Mouse (Mus musculus) cortical plate, adult 2 months (tissue): ENCODE measurements at regions not wholly inside any gene's neighbourhood (a gene's known extent, or its start where the extent isn't known, plus 50 kb on each side); places are given as distances from the start of the nearest gene placed in this dataset.
A peak's percentile ranks its signal among the peaks of the same experiment; 100 is the strongest.

Experiments
- H3K27ac ChIP-seq: fragments of 200-500 bp; 2 replicates; pipeline ENCODE4 v1.5.1; 2012; ENCODE audit warnings: low read length, control low read depth, inconsistent platforms; ENCODE audit not compliant: insufficient read depth
- H3K4me1 ChIP-seq: fragments of 200-500 bp; 2 replicates; pipeline ENCODE4 v1.6.1; 2011; ENCODE audit warnings: low read length; ENCODE audit not compliant: control insufficient read depth, insufficient read depth
- H3K4me3 ChIP-seq: fragments of 200-500 bp; 2 replicates; pipeline ENCODE4 v1.5.1; 2011; ENCODE audit warnings: mild to moderate bottlenecking, low read length, control low read depth; ENCODE audit not compliant: insufficient read depth
- CTCF ChIP-seq: fragments of 200-500 bp; IDR thresholded peaks from 2 replicates; pipeline ENCODE4 v1.5.1; 2011; ENCODE audit warnings: mild to moderate bottlenecking, control low read depth, low read length; ENCODE audit not compliant: insufficient read depth; ENCODE audit errors: extremely low read depth
- POLR2A ChIP-seq: fragments of 200-500 bp; IDR thresholded peaks from 2 replicates; pipeline ENCODE4 v1.6.1; 2011; ENCODE audit warnings: mild to moderate bottlenecking, low read length, control low read depth; ENCODE audit not compliant: insufficient read depth; ENCODE audit errors: extremely low read depth

- TF ChIP-seq POLR2A (no peak), CTCF (no peak)
- H3K27ac ChIP-seq: no peak overlapping the region
Measured at GRCm38 (mm10) chr8:11977121-11977520, 136.8 kb downstream of the Tex29 start.

GRCm38 (mm10) chr8:11979056-11979455 lies 138.8 kb downstream of the Tex29 start:
- H3K27ac ChIP-seq: no peak overlapping the region
- no peak overlapping the region for H3K4me3 ChIP-seq
- TF ChIP-seq POLR2A (no peak), CTCF (no peak)
- H3K4me1 ChIP-seq: no peaks in the 10 kb centered on the region

More at GRCm38 (mm10) chr8:11977121-11977520, 136.8 kb downstream of the Tex29 start:
- no peak overlapping the region for H3K4me3 ChIP-seq
- H3K4me1 ChIP-seq: no peaks in the 10 kb centered on the region

GRCm38 (mm10) chr8:11981458-11981857 lies 141.2 kb downstream of the Tex29 start:
- Histone ChIP-seq H3K4me3 (no peak overlapping the region), H3K4me1 (no peaks in the 10 kb centered on the region), H3K27ac (no peak overlapping the region)
- TF ChIP-seq CTCF (peak; percentile 35; the same call in 1 of the 2 replicates), POLR2A (no peak)

- Histone ChIP-seq H3K27ac (no peak overlapping the region), H3K4me3 (no peak overlapping the region), H3K4me1 (no peaks in the 10 kb centered on the region)
- TF ChIP-seq CTCF: no peak
- no peak for TF ChIP-seq POLR2A
Measured at GRCm38 (mm10) chr8:11990024-11990423, 149.8 kb downstream of the Tex29 start.

GRCm38 (mm10) chr8:11999736-12000458 lies 159.6 kb downstream of the Tex29 start:
- Histone ChIP-seq H3K4me3 (no peak overlapping the region), H3K27ac (no peak overlapping the region), H3K4me1 (no peaks in the 10 kb centered on the region)
- TF ChIP-seq CTCF: peak; percentile 92
- TF ChIP-seq POLR2A: no peak

- Histone ChIP-seq H3K4me3 (no peak overlapping the region), H3K27ac (no peak overlapping the region), H3K4me1 (no peaks in the 10 kb centered on the region)
- no peak for TF ChIP-seq POLR2A
Measured at GRCm38 (mm10) chr8:12000459-12000789, 160.2 kb downstream of the Tex29 start.

GRCm38 (mm10) chr8:12004241-12004640 lies 164.0 kb downstream of the Tex29 start:
- Histone ChIP-seq H3K4me3 (no peak overlapping the region), H3K4me1 (no peaks in the 10 kb centered on the region), H3K27ac (no peak overlapping the region)
- no peak for TF ChIP-seq CTCF
- TF ChIP-seq POLR2A: no peak

- Histone ChIP-seq H3K4me1 (no peaks in the 10 kb centered on the region), H3K27ac (no peak overlapping the region), H3K4me3 (no peak overlapping the region)
- TF ChIP-seq POLR2A (no peak), CTCF (no peak)
Measured at GRCm38 (mm10) chr8:12012769-12013168, 172.5 kb downstream of the Tex29 start.

- Histone ChIP-seq H3K4me3 (no peak overlapping the region), H3K4me1 (no peaks in the 10 kb centered on the region), H3K27ac (no peak overlapping the region)
- TF ChIP-seq CTCF (no peak), POLR2A (no peak)
Measured at GRCm38 (mm10) chr8:12017750-12018149, 177.5 kb downstream of the Tex29 start.

- Histone ChIP-seq H3K4me1 (no peaks in the 10 kb centered on the region), H3K27ac (no peak overlapping the region), H3K4me3 (no peak overlapping the region)
- no peak for TF ChIP-seq CTCF
- no peak for TF ChIP-seq POLR2A
Measured at GRCm38 (mm10) chr8:12019272-12019671, 179.0 kb downstream of the Tex29 start.
